Mouse (Mus musculus): ENCODE data around the gene Tm2d3.

GRCm38 (mm10) chr7:65704818-65705242, 13.9 kb downstream of the Tm2d3 start:
- TF ChIP-seq POLR2A (IDR thresholded peaks at IDR 0.05; ENCODE audit: extremely low read depth, insufficient read depth, low read length): no peak
- TF ChIP-seq CTCF (IDR thresholded peaks at IDR 0.05; ENCODE audit: low read depth, low read length): peak; percentile 90

Data from liver, adult 2 months (tissue).